Mouse (Mus musculus): Measurements from ENCODE around the gene Gnai3.

- no peak for TF ChIP-seq POLR2A (IDR thresholded peaks at IDR 0.05; ENCODE audit: extremely low read depth, insufficient read depth, low read length)
- no peak for TF ChIP-seq CTCF (IDR thresholded peaks at IDR 0.05; ENCODE audit: low read depth, low read length)
These were observed 78.5 kb downstream of the Gnai3 start for GRCm38 (mm10) chr3:108067370-108067934.
